Mouse (Mus musculus) layer of hippocampus, adult 11-12 months (tissue): ENCODE results near the gene Tstd2.

Experiments
- DNase-seq: peaks from one replicate; pipeline ENCODE4 v3.0.0; 2022; ENCODE audit warnings: low spot score

The Tstd2 gene

DNA sequence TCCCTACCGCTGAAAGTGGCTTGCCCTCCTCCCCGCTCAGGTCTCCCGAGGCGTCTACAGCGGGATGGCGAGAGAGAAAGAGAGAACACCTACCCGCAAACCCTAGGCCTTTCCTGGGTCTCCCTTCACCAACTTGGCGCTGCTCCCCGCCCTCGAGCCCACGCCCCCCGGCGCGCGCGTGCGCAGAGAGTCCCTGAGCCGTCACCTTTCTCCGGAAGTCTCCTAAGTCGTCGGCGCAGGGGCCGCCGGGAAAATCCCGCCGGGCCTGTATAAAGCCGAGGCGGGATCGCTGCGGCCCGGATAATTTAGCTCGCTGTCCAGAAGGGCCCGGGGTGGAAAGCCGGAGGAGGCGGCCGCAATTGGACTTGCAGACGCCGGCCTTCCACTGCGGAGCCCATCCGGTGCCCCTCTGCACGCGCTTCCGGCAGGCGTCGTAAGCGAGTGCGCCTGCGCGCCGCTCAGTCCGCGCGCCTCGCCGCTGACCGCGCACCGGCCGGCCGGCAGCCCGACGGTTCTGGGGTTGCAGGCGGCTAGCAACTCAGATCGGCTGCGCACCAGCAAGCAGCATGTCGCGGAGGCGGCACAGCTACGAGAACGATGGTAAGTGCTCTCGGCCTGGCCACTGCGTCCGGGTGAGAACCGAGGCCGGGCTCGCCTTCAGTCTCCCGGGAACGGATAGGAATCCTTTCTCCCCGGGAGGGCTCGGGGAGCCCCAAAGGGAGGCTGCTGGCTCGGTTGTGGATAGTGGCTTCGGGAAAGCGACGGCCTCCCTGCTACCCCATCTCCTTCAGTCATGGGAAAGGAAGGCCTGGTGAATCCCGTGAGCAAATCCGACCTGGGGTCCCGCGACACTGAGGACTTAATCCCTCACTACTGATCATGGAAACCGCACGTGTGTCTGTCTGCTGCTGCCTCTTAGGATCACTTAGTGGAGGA lies at the start of gene Tstd2, which contains the start of gene Ncbp1:
TSS of gene Tstd2 (minus strand) at position 408 of the 936 bp plus-strand sequence.
TSS of gene Ncbp1 (plus strand) at position 327 of the 936 bp plus-strand sequence.
- DNase-seq, result peak; percentile 91

GRCm38 (mm10) chr4:46186466-46186865 lies 48.0 kb upstream of the Tstd2 start:
- no peak for DNase-seq

- no peak for DNase-seq
Observed at GRCm38 (mm10) chr4:46185890-46186289, 47.4 kb upstream of the Tstd2 start.

GRCm38 (mm10) chr4:46185423-46185822 lies 46.9 kb upstream of the Tstd2 start:
- no peak for DNase-seq

- no peak for DNase-seq
Observed at GRCm38 (mm10) chr4:46182181-46182580, 43.7 kb upstream of the Tstd2 start.

GRCm38 (mm10) chr4:46181168-46181567 lies 42.7 kb upstream of the Tstd2 start:
- no peak for DNase-seq

- DNase-seq, result no peak
Observed at GRCm38 (mm10) chr4:46177496-46177895, 39.0 kb upstream of the Tstd2 start.

GRCm38 (mm10) chr4:46177018-46177417 lies 38.5 kb upstream of the Tstd2 start:
- DNase-seq, result peak; percentile 29

- DNase-seq, result no peak
Observed at GRCm38 (mm10) chr4:46176313-46176712, 37.8 kb upstream of the Tstd2 start.

- DNase-seq, result no peak
Observed at GRCm38 (mm10) chr4:46171761-46172160, 33.3 kb upstream of the Tstd2 start.

- DNase-seq, result no peak
Observed at GRCm38 (mm10) chr4:46165831-46166230, 27.3 kb upstream of the Tstd2 start.

DNA sequence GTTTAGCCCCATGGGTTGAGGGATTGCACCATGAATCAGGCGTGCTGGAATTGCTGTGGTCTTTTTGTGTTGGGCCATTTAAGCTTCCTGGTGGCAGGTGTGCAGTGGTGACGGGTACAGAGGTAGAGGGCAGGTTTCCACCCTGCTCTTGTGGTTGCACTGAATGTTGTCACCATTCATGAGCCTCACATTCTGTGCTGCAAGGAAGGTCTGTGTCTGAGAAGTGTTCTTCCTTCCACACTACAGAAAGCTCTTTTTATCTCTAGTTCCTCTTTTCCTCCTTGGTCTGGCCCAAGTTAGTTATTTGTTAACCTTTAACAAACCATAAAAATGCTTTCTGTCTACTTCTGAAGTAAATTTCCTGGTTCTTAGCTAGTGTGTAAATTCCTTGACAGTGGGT lies 25.5 kb upstream of the Tstd2 start:
- DNase-seq, result no peak

DNA sequence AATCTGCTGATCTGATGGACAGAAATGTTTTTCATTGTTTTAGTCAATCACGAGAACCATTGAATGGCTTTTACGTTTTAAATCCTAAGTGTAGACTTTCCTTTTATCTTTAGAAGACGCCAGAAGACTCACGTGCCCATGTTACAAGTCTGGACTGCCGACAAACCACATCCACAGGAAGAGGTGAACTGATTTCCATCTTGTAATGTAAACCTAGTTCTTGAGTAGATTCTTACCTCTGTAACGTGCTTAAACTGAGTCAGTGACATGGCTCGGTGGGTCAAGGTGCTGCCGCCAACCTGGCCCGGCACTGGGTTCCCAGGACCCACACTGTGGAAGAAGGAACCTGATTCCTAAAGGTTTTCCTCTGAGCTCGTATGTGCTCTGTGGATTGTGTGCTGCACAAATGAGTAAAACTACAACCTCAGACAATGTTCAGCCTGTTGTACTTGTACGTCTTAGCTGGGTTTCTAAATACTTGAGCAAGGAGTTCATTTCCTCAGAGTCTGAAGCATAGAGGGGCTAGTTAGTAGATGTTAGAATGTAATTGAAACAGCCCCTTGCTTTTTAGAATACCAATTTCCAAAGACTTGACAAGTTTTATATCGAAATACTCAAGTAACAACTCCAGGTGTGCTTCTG lies 13.5 kb upstream of the Tstd2 start:
- DNase-seq, result no peak

GRCm38 (mm10) chr4:46146881-46147280 lies 8.4 kb upstream of the Tstd2 start:
- DNase-seq, result no peak

- no peak for DNase-seq
Observed at GRCm38 (mm10) chr4:46144323-46144722, 5.8 kb upstream of the Tstd2 start.

GRCm38 (mm10) chr4:46137629-46138286 lies 736 bp downstream of the Tstd2 start:
- no peak for DNase-seq

DNA sequence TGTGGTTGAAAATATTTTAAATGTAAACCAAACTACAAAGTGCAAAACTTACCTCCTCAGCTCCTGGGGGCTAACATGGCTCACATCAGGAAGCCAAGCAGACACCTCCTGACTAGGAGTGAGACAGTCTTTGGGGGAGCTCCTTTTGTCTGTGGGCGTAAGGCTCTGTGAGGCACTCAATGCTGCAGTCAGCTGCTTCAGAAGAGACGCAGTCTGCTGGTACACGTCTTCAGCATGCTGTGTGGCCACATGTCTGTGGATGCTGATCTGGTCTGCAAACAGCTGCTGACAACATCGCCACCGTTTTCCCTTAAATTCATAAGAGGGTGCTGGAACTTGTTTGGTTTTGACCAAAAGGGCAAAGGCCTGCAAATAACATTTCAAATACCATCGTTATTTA lies 6.7 kb downstream of the Tstd2 start:
- DNase-seq, result no peak

DNA sequence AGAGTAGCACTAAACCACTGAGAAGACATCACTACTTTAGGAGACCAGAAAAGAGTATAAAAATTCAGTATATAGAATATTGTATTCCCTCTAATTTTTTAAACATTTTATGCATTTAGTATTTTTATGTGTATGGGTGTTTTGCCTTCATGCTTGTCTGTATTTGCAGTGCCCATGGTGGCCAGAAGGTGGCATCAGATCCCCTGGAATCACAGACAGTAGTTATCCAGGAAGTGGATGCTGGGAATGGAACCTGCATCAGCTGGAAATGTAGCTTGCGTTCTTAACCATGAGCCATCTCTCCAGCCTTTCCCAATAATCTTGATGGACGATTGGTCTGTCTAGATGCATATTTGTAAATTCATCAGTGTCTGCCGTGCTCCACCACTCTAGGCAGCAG lies 8.3 kb downstream of the Tstd2 start:
- DNase-seq, result peak; percentile 34

GRCm38 (mm10) chr4:46129311-46130004 lies 9.0 kb downstream of the Tstd2 start:
- no peak for DNase-seq

DNA sequence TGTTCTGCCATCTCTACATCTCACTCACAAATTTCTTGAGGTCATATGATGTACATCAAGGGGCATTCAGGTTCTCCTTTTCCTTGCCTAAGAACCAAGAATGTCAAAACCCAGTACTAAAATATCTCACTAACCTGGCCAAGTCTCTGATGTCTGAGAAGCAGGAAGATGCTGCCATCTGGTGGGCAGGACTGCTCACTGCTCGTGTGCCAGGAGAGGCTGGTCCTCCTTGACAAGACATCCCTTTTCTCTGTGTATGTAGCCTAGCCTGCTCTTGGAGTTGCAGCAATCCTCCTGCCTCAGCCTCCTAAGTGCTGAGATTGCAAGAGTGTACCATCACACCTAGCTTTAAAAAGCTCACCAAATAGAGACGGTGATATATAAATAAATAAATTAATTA lies 12.0 kb downstream of the Tstd2 start:
- DNase-seq, result peak; percentile 89

GRCm38 (mm10) chr4:46123358-46123757 lies 15.1 kb downstream of the Tstd2 start:
- DNase-seq, result no peak

DNA sequence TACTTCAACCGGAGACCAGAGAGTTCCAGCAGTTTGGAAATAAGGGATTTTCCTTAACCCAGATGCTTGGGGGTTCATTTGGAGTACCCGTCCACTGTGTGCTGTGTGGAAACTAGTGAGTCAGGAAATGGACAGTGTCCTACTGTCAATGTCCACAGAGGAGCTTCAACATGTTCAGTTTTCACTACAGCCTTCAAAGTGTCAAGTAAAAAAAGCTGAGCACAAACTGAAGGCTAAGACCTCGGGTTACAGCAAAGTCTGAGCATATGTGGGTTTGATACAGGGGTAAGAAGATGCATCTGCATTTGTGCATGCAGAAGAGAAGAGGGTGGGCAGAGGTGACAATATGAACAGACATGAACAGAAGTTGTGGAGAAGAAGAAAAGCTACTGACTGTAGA lies 17.7 kb downstream of the Tstd2 start:
- no peak for DNase-seq
